Mouse (Mus musculus) gastrocnemius, adult 18-20 months (tissue): ENCODE data around the gene Stx7. TPM values are rescaled to one million over a fixed set of nuclear protein-coding genes. Genes with fewer than 3 reads are reported as not detected.
A peak's percentile ranks its signal among the peaks of the same experiment; 100 is the strongest.

Source experiments
- DNase-seq: peaks from one replicate; pipeline ENCODE4 v3.0.0; 2021; ENCODE audit warnings: low spot score
- total RNA-seq, 2 experiments: library from RNA; stranded (reverse); gene quantifications; 2 replicates each; pipeline ENCODE4 v1.2.3; 2021

Stx7 gene
- total RNA-seq, 2 experiments from 2014 or later, result 21.6 to 25.9 TPM

DNA sequence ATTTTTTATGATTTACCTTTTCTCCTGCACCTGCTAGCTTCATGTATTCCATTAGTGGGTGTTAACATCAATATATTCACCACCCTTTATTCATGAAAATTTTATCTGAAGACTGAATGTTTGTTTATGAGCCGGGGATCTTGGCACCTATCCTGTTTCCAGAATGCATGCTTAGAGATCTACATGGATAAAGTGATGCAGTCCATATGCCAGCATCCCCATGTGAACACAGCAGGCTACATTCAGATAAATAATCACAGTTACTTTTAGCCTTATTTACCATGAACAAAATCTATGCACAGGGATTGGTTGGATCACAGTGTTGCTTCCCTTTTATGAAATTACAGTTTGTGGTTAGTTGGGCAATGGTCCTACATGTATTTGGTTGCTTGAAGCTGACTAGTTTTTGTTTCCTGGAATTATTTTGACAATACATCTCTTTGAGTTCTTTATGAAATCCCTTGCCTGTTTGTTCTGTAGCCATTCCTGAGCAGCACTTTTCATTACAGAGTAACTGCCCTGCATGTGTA is 16.5 kb downstream of the Stx7 start:
- no peak for DNase-seq

DNA sequence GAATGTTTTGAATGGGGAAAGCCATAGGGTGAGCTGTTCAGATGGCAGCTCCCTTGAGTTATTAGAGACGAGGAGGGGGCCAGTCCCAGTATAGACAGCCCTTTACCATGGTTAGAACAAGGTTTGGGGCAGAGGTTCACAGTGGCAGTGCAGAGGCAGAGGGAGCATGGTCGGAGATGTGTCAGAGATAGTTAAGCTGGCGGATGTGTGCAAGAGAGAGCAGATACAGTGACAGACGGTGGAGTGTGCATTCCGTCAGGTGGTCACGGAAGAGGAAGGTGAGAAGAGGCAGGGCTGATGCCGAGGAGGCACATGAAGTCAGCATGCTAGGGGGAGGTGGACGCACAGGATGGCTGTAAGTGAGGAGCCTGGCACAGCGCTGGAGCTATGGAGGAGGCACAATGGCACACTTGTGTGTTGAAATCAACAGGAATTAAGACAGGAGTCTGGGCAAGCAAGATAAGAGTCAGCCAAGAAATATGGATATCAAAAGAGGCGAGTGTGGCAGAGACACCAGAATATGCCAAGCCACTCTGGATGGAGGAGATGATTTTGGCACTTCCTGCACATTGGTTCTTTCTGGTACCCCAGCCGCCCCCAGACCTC is 19.0 kb downstream of the Stx7 start:
- no peak for DNase-seq

DNA sequence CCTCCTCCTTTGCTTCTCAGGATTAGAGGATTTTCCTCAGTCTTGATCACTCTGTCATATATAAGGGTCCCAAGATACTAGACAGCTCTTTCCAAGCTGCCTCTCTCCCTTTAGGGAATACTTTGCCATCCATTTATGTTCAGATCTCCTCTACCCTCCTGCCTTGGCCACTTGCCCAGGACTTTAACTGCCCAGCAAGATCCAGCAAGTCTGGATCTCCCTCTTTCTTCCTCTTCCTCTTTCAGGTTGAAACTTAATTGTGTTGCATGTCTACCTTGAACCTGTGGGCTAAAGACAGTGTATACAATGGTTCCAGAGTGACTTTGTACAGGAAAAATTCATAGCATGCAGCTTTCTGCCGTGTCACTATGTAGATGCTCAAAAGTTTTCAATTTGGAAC is 19.8 kb downstream of the Stx7 start:
- no peak for DNase-seq

DNA sequence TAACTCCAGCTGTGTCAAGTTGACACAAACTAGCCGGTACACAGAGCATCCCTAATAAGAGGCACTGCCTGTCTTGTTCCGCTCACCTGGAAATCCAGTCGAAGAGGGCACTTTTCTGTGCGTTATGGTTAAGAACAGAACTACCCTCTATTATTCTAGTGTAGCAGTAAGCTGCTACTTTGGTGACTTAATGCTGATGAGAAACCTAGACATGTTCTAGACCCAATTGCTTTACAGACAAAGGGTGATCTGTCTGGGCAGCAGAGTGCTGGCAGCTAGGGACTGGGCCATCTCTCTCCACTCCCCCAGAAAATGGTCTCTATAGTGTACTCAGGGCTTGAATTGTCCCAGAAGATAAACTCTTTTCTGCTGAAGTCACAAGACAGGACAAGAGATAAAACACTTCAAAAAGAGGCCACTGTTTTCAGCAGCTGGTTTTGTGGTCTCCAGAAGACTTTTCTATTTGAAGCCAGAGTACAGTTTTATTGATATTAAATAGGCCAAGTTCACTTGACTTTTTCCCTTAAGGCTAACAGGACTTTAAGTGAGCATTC is 22.9 kb downstream of the Stx7 start:
- DNase-seq, result no peak

DNA sequence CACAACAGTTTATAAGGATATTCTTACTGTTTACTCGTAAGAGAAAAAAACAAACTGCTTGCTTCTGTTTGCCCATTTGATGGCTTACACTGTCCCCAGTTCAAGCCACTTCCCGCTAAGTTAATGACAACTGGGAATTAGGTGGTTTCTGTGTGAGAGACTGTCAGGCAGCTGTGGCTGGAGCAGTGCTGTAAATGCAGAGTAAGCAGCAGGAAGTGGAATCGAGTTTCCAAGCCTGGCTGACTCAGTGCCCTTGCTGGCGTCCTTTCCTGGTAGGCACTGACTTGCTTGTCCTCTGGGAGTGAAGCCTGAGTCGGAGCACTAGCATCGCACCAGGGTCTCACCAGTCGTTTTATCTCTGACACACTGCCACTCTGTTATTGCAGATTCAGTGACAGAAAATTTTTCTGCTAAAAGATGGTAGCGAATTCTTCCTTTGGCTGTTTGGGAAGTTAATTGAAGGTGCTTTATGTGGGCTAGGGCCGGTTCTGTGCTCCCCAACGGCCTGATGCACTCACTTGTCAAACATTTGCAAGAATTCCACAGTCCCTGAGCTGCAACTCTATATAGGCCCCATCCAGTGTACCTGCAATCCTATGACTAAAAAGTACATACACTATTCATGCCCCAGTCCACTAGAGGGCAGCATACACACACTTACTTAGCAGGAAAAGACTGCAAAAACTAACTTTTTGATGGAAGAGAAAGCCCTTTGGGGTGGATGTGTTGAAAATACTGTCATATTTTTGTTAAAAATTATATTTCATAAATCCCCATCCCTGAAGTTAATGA is 24.3 kb downstream of the Stx7 start:
- peak; percentile 67 for DNase-seq

DNA sequence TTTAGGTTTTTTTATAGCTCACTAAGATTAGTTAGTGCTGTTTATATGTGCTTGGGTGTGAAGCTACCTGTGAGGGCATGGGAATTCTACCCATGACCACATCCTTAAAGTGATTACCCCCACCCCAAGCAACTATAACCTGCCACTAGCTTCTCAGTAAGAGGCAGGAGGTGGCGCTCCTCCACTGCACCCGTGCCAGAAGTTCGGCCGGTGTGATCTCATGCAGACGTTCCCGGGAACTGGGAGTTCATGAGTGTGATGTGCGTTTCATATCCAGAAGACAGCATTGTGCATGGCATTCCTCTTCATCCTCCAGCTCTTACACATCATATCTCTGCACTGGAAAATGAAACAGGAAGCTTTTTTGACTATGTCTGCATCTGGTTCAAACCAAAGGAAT is 41.3 kb downstream of the Stx7 start:
- DNase-seq, result no peak

DNA sequence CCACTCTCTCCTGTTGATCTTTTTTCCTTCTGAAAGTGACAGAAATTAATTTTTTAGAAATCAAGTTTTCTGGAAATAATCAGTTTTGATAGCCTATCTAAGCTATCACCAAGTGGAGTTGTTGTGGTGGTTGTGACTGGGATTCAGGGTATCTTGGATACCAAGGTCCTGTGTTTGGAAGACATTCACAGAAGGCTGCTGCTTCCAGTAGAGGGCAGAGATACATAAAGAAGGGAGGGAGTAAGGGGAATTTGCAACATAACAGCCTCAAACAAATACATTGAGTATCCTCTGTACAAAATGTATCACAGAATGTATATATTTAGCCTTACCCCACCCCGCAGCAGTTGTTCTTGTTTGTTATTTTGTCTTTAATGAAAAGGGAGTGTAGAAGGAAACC is 42.9 kb downstream of the Stx7 start:
- no peak for DNase-seq

DNA sequence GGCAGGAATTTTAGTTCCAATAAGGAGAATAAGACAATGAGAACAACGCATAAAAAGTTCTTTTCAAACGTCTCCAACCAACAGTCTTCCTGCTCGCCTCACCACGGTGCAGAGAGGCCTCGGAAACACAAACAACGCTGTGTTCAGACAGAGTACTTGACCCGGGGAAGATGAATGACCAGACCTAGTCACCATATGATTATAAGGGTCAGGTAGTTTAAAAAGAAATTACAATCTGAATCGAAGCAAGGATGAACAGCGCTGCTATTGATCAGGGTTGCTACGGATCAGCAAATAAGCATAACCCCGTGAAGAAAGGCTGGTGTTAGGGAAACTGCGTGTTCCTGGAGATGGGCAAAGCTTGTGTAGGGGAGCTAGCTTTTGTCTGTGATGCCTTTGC is 50.2 kb downstream of the Stx7 start:
- no peak for DNase-seq

DNA sequence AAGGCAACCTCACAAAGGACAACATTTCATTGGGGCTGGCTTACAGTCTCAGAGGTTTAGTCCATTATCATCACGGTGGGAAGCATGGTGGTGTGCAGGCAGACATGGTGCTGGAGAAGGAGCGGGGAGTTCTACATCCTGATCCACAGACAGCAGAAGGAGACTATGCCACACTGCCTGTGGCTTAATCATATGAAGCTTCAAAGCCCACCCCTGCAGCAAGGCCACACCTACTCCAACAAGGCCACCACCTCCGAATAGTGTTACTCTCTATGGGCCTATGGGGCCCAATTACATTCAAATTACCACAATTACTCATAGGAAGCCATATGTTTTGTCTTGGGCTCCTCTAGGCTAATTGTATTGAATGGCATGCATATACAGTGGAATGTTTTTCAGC is 51.0 kb downstream of the Stx7 start:
- no peak for DNase-seq

DNA sequence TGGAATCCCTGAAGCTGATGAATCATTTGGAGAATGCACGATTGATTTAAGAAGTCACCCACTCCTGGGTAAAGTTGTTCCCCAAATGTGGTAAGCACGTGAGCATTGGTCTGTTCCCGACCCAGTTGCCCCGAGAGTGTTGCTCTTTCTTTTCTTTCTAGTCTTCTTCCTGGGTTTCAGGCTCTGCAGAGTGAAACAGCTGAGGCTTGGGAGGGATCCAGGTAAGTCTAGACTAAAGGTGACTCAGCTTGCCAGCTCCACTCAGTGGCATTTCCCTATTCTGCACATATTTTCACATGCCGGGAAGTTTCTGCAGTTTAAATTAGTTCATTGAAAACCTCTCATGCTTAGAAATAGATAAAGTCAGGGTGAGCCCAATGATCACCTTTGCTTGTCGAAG is 61.0 kb downstream of the Stx7 start:
- no peak for DNase-seq

DNA sequence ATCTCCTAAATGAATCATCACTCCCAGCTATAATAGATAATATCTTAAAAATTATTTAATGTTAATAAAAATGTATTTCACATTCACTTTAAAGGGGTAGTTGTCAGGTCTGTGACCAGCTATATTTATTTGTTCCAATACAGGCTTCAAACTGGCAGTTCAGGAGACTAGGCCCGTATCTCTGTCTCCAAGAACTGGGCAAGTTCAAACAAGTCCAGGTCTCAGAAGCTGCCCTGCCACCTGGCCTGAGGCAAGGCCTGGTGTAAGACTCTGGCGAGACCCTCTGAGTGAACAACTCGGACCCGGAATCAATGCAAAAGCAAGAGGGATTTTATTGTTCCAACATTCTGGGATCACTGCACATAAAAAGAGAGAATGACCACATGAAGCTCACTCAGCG is 64.2 kb downstream of the Stx7 start:
- DNase-seq, result no peak

DNA sequence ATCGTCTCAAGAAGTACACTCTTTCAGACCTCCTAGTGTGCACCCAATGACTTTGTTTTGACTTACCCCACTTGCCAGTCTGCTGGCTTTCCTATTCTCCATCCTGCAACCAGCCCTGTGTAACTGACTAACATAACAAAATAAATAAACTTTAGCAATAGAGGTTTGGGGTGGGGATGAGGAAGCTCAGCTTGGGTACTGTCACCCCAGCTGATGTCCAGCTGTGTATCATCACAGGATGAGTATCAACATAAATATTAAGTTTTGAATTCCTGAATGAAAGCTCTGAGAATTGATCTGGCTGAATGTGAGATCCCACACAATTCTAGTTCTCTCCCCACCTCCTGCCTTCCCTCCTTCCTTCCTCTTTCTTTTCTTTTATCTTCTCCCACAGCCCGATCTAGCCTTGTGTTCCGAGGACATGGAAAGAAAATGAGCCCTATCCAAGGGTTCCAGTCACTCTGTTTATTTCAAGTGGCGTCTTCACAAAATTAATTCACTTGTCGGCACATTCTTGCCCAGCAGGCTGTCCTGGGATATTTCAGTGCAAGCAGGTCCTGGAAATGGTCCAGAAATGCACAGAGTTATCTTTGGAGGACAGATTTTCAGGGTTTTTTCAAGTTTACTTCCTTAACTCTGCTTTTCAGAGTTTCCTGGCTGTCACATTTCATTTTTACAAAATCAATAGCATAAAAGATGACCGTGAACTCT is 68.6 kb downstream of the Stx7 start:
- DNase-seq, result no peak

DNA sequence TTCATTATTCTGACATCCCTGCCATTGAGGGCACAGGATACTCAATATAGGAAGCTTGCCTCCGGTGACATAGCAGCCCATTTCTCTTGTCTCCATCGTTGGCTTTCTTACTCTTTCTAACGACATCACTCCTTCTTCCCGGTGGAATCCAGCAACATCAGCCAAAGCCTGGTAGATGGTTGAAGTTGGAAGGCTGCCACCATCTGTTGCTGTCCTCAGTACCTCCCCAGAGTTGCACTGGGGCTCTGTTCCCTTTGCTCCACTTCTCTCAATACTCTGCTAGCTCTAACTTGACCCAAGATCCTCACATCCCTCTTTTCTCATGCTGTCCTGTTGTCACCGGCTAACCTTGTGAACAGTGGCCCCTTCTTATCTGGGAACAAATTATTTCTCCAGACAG is 71.8 kb downstream of the Stx7 start:
- no peak for DNase-seq

DNA sequence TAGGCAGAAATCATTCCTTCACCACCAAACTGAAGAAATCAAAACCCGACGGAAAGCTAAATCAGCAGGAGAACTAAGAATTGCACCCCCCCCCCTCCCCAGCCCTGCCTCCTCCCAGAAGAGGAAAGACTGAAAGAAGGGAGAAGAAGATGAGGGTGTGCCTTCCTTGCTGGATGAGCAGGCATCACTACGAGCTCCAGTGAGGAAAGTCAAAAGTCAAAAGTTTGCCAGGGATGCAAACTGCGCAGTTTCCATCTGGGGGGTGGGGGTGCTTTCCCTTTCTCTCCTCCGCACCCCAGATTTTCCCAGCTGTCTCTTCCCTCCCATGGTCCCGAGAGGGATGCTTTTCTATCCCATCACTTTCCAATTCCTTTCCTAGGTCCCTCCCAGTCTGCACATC is 73.8 kb downstream of the Stx7 start:
- no peak for DNase-seq

DNA sequence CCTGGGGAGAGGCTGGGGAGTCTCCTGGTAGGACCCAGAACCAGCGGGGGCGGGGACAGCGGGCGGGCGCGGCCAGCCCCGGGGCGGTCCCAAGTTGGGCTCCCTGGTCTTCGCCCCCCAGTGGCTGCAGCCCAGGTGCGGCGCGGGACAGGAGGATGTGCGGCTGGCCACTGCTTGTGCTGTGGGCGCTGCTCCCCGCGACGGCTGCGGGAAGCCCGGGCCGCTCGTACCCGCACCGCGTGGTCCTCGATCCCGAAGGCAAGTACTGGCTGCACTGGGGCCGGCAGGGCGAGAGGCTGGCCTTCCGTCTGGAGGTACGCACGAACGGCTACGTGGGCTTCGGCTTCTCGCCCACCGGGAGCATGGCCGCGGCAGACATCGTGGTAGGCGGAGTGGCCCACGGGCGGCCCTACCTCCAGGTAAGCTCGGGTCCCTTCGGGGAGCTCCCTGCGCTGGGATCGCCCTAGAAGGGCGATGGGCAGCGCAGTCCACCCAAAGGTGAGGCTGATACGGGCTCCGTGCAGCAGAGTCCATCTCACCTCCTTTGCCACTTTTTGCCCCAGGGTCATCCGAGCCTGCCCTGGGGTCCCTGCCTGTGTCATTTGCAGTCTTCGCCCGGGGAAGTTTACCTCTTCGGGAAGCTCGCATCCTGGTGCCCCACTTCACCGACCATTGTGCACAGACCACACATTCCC is 74.5 kb downstream of the Stx7 start, which contains the start of gene Moxd1:
TSS of gene Moxd1 (plus strand) at position 69 of the 695 bp plus-strand sequence.
- no peak for DNase-seq

DNA sequence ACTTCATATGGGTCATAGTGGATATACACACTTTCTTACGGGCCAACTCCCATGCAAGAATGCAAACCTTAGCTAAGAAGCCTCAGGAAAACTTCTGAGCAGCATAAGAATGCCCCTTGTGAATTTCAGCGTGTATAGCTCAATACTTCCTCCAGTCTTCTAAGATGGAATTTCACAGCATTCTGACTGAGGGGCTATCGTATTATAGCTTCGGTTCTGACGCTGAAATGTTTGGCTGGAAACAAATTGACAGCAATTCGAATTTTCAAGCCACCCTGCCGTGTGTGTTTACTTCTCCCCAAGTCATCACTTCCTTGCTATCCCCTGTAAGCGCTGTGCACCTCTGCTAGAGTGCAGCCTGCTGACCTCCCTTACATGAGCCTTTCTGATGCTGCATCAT is 75.5 kb downstream of the Stx7 start:
- DNase-seq, result no peak

DNA sequence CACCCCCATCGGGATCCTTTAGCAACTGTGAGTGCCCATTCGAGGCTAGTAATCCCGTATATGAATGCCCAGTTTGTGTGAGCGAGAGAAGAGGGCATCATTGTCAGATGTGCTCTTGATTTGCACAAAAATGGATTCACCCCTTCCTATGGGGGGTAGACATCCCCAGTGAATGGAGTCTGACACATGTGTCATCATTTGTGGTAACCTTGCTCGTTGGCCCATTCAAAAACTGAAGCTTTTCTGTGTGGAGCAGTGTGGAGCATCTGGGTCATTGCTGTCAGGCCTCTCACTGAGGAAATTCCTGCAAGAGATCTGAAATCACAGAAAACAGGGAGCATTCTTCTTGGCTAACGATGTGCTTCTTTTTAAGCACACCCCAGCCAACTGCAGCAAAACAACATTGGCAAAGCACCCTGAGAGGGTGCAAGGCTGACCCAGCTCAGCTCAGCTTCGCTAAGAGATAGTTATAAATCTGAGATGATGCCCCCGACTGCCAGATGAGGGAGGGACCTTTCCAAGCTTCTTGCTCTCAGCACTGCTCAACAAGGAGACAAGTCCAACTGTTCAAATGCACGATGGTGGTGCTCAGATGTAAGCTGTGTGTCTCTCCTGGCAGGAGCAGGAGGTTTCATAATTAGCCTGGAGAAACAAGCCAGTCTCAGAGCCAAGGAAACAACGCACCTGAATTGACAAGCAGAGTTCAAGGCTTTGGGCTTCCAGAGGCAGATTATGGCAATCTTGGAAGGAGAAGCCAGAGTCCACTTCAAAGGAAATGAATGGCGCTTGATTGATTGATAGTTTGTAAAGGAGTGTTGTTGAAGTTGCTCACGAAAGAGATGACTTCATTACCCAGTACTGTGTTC is 79.4 kb downstream of the Stx7 start:
- no peak for DNase-seq

DNA sequence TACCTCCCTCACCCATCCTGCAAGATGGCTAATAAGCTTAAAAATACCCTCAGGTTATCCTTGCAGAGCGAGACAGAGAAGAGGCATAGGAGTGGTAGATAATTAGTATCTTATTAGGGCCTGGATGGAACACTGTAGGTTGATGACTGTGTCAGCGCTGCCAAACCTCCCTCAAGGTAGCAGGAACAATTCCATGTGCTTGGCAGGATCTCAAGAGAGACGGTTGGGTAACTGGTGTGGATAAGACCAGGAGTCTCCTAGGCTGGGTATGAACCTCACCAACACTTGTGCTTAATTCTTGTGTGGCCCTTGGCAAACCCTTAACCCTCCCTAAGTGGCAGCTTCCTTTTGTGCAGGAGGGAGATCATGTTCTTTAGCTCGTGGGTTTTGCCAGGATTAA is 83.2 kb downstream of the Stx7 start:
- no peak for DNase-seq

DNA sequence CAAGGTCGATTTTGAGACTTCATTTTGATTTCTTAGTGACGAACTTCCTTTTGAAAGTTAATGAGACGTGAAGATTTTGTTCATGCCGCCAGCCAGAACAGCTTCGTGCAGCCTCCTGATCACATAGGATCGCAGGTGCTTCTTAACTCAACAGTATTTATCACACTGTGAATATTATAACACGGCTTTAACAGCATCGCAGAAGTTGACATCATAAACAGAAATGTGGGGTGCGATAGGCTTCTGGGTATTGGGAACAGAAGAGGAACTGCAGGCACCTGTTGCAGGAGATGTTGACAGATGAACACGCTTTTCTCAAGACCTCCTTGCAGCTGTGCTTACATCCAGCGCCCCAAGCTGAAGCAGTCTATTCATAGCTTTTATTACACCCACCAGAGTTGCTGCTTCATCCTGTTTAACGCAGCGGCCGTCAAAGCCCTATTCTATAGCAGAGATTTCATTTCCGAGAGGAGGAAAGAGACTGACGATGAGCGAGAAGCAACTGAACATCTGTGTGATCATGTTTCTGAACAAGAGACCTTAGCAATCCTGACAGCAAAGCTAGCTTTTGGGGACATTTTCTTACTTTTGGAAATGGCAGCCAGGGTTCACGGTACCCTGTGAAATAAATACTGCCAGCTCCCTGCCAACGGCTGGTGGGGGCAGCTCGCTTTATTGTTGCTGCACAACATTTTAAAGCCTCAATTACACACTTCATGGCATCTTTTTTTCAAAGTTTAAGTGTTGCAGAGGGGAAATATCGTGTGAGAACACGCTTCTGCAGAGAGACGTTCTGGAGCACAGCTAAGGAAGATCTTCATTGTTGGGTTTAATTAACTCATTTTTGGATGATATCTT is 86.6 kb downstream of the Stx7 start:
- no peak for DNase-seq
